Comparison of ENCODE assay signal across 12 mouse cellular contexts in the genomic region with DNA sequence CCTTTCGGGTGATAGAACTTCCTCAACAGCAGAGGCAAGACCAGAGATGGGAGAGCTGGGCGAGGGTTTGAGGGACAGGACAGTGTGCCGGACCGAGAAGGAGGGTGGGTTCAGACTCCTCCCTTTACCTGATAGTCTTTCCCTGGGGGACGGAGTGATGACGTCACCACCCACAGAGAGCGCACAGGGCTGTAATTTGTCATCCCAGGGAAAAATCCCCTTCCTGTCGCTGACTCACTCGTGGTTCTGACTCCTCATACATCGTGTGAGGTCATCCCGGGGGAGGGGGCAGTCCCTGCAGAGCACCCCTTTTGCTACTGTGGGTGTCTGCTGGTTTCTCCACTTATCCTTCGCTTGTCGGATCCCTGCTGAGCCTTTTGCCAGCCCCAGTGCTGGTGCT.
DNase-seq lines count a peak whose midpoint lies in the region; ATAC-seq and TF ChIP-seq lines count a peak whose summit lies in the region.
"Had no signal": no experiment of that assay in that cellular context is flagged by ENCODE, and none has a peak within 500 bp of the region (broad histone marks: within the 10 kb centered on the region; RNA-seq: fewer than 3 reads in every experiment).

No protein-coding gene starts in this region.

- no peak for TF ChIP-seq POLR2A in kidney, adult 2 months (IDR thresholded peaks at IDR 0.05; ENCODE audit: low read depth, low read length)

- intact Hi-C loops in heart, postnatal 25 days (cut with DNase I), result no loop called here

- no peaks in the 10 kb centered on the region for H3K9me3 ChIP-seq in midbrain, embryonic 15.5 days
- H3K9me3 ChIP-seq: limb, embryonic 15.5 days; midbrain, embryonic 10.5 days had no signal

- H3K27me3 ChIP-seq in kidney, adult 2 months (replicated peaks; ENCODE audit: control insufficient read depth, insufficient read depth, low read length), result no peaks in the 10 kb centered on the region
- H3K27me3 ChIP-seq in midbrain, embryonic 15.5 days (replicated peaks), result no peaks in the 10 kb centered on the region
- H3K27me3 ChIP-seq: limb, embryonic 15.5 days had no signal

- H3K4me2 ChIP-seq in midbrain, embryonic 15.5 days, result no peak overlapping the region

- H3K36me3 ChIP-seq in kidney, adult 2 months (ENCODE audit: control insufficient read depth, insufficient read depth, low read length), result no peaks in the 10 kb centered on the region
- no peaks in the 10 kb centered on the region for H3K36me3 ChIP-seq in midbrain, embryonic 15.5 days (replicated peaks)
- H3K36me3 ChIP-seq: limb, embryonic 15.5 days; midbrain, embryonic 10.5 days had no signal

- H3K4me3 ChIP-seq in kidney, adult 2 months (ENCODE audit: insufficient read depth, low read depth, low read length), result no peak overlapping the region
- H3K4me3 ChIP-seq in midbrain, embryonic 15.5 days, result no peak overlapping the region
- H3K4me3 ChIP-seq: limb, embryonic 15.5 days; midbrain, embryonic 10.5 days had no signal

- no peak for TF ChIP-seq CTCF in kidney, adult 2 months (conservative IDR thresholded peaks at IDR 0.05; ENCODE audit: insufficient read depth, insufficient read length, low read depth, low read length)

- peak; percentile 24 for DNase-seq in heart, postnatal 4 days
- no peak for DNase-seq in heart, postnatal 25 days (ENCODE audit: low spot score)
- peak; percentile 41 for DNase-seq in 3134 (ENCODE audit: extremely low read depth, insufficient read length, low spot score)
- DNase-seq in CD4-positive, CD25-positive, alpha-beta regulatory T cell, adult 2 months (ENCODE audit: low read depth, low spot score), result peak; percentile 58
- DNase-seq in induced T-regulatory cell, adult 2 months (ENCODE audit: low read depth), result peak; percentile 41
- no peak for DNase-seq in cerebellum, postnatal 36 days
- DNase-seq in kidney, adult 2 months, result no peak
- DNase-seq: thymus, postnatal 14 days had no signal

- no peak overlapping the region for H3K9ac ChIP-seq in midbrain, embryonic 15.5 days
- H3K9ac ChIP-seq: limb, embryonic 15.5 days had no signal

- H3K4me1 ChIP-seq in kidney, adult 2 months (ENCODE audit: control insufficient read depth, insufficient read depth, low read length), result no peaks in the 10 kb centered on the region
- no peaks in the 10 kb centered on the region for H3K4me1 ChIP-seq in midbrain, embryonic 15.5 days

- 71% methylated on average over 13 of the region's 13 CpGs for WGBS in kidney, adult 2 months
- WGBS in midbrain, embryonic 15.5 days, result 68% methylated on average over 13 of the region's 13 CpGs

- H3K27ac ChIP-seq in kidney, adult 2 months (ENCODE audit: insufficient read depth, low read depth, low read length), result no peak overlapping the region
- H3K27ac ChIP-seq in midbrain, embryonic 15.5 days, result no peak overlapping the region
- H3K27ac ChIP-seq: limb, embryonic 15.5 days; midbrain, embryonic 10.5 days had no signal

- ATAC-seq in midbrain, embryonic 15.5 days (replicated peaks), result no peak; the same call in 1 of the 2 replicates
- ATAC-seq: forebrain, embryonic 16.5 days had no signal

Comparison
In these comparisons a context has a peak if more than half of its experiments do, and no peak if none do; other contexts are left out.
1. DNase-seq: peak in heart, postnatal 4 days (single experiment), 3134 (single experiment), CD4-positive, CD25-positive, alpha-beta regulatory T cell, adult 2 months (single experiment) and induced T-regulatory cell, adult 2 months (single experiment); none in heart, postnatal 25 days (single experiment), cerebellum, postnatal 36 days (0 of 2) and kidney, adult 2 months (single experiment).